Mouse (Mus musculus) ES-Bruce4 (cell line): Measurements from ENCODE around the gene Nos1ap.

Source experiments
- CTCF ChIP-seq: IDR thresholded peaks from one replicate; pipeline ENCODE4 v1.8.1; 2011; ENCODE audit warnings: low read depth, low read length
- EP300 ChIP-seq: IDR thresholded peaks from 2 replicates; pipeline ENCODE4 v1.6.1; 2011; ENCODE audit warnings: low read depth, low read length; ENCODE audit not compliant: insufficient read depth
- POLR2A ChIP-seq: IDR thresholded peaks from one replicate; pipeline ENCODE4 v1.8.1; 2011; ENCODE audit warnings: low read length; ENCODE audit not compliant: insufficient read depth

DNA sequence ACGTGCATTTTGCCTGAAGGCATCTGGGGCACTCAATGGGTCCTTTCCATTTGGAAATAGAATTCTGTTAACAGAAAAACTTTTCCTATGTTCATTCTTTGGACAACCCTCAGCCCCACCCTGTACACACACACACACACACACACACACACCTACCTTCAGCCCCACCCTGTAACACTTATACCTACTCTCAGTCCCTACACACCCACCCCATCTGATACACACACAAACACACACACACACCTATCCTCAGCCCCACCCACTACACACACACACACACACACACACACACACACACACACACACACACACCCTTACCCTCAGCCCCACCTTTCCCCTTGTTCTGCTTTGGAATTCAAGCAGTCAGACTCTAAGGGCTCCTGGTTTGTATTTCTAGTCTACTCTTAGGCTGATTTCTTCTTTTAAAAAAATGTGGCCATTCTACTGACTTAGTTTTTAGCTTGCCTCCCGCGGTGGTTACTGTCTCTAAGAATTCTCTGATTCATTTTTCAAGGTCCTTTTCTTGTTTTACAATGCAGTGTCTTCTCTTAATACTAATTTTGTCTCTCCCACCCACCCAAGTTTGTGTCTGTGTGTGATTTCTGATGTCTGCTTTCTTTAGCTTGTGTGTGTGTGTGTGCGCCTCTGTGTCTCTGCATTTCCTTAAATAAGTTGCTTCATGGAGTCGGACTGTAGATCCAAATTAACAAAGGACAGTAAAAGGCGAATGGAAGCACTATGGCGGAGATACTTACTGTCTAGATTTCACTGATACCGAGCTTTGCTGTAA lies 179.1 kb downstream of the Nos1ap start:
- no peak for TF ChIP-seq EP300
- no peak for TF ChIP-seq CTCF
- TF ChIP-seq POLR2A: no peak
